Mouse (Mus musculus) lung, adult 2 months (tissue): Measurements from ENCODE around the gene Dph3.

ENCODE experiments used
- CTCF ChIP-seq: fragments of 200-500 bp; IDR thresholded peaks from 2 replicates; pipeline ENCODE4 v1.5.1; 2011; ENCODE audit warnings: mild to moderate bottlenecking, low read length, control low read depth; ENCODE audit not compliant: insufficient read depth
- POLR2A ChIP-seq: fragments of 200-500 bp; IDR thresholded peaks from 2 replicates; pipeline ENCODE4 v1.6.1; 2011; ENCODE audit warnings: low read depth, mild to moderate bottlenecking, control low read depth, low read length, borderline replicate concordance; ENCODE audit errors: extremely low read depth

DNA sequence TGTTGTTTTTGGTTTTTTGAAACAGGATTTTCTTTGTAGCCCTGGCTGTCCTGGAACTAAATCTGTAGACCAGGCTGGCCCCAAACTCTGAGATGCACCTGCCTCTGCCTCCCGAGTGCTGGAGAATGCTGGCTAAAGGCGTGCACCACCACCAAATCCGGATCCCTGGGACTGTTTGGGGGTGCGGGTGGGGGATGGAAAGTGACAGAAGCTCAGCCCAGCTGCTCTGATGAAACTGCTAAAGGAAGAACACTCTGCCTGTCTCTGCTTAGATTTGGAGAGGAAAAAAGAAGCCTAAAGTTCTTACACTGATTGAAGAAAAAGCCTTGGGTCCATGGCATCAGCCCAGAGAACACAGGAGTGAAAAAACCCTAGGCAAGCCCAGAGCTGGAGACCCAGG, 18.0 kb upstream of the Dph3 start:
- no peak for TF ChIP-seq POLR2A
- TF ChIP-seq CTCF = no peak
